ENCODE assay signal across 11 mouse cellular contexts in genomic region chr16:36316111-36316510, GRCm38 (mm10). TPM values are rescaled to one million over a fixed set of nuclear protein-coding genes. Genes with fewer than 3 reads are reported as not detected.
"Had no signal": no experiment of that assay in that cellular context is flagged by ENCODE, and none has a peak within 500 bp of the region (broad histone marks: within the 10 kb centered on the region; RNA-seq: fewer than 3 reads in every experiment).

No protein-coding gene starts in this region.

RNA-seq across cellular contexts. Expression of gene BC117090, which starts 18.0 kb away (rescaled TPM):
- total RNA-seq: neutrophil, adult 5-6 weeks had no signal
- polyA plus RNA-seq: neural tube, embryonic 13.5 days; neural tube, embryonic 14.5 days; neural tube, embryonic 15.5 days; small intestine, adult 2 months; spleen, adult 2 months; stomach, embryonic 14.5 days; testis, adult 2 months; thymus, adult 2 months; thymus, postnatal 0 days; urinary bladder, adult 2 months had no signal

RNA-seq across cellular contexts. Expression of gene Stfa1, which starts 39.4 kb away (rescaled TPM):
- polyA plus RNA-seq: small intestine, adult 2 months; spleen, adult 2 months; testis, adult 2 months; thymus, adult 2 months; urinary bladder, adult 2 months had no signal

RNA-seq across cellular contexts. Expression of gene BC100530, which starts 51.4 kb away (rescaled TPM):
- polyA plus RNA-seq: neural tube, embryonic 14.5 days; small intestine, adult 2 months; spleen, adult 2 months; testis, adult 2 months; thymus, adult 2 months; urinary bladder, adult 2 months had no signal
